Mouse (Mus musculus) hindbrain, embryonic 15.5 days (tissue): ENCODE results near the gene Myo1d. TPM values are rescaled to one million over a fixed set of nuclear protein-coding genes. Genes with fewer than 3 reads are reported as not detected.

Source experiments
- ATAC-seq: fragments of 200-750 bp; cut with Nextera tagmentation; 2 replicates; pipeline ENCODE4 v1.8.0; 2017; ENCODE audit warnings: low read depth, moderate number of reproducible peaks, moderate TSS enrichment; ENCODE audit not compliant: low FRiP score
- H3K27ac ChIP-seq: fragments of 300-500 bp; sonication (generic); replicated peaks from 2 replicates; pipeline ENCODE4 v1.5.1; 2015; ENCODE audit warnings: mild to moderate bottlenecking, inconsistent platforms
- H3K27me3 ChIP-seq: fragments of 300-500 bp; sonication (generic); 2 replicates; pipeline ENCODE4 v1.6.1; 2015; ENCODE audit warnings: control low read depth, inconsistent platforms
- H3K36me3 ChIP-seq: fragments of 300-500 bp; sonication (generic); 2 replicates; pipeline ENCODE4 v1.6.1; 2015; ENCODE audit warnings: control low read depth, inconsistent platforms
- H3K4me1 ChIP-seq: fragments of 300-500 bp; sonication (generic); replicated peaks from 2 replicates; pipeline ENCODE4 v1.6.1; 2015; ENCODE audit warnings: control low read depth, inconsistent platforms
- H3K4me2 ChIP-seq: fragments of 300-500 bp; sonication (generic); 2 replicates; pipeline ENCODE4 v1.6.1; 2015; ENCODE audit warnings: moderate library complexity, mild to moderate bottlenecking, inconsistent platforms
- H3K4me3 ChIP-seq: fragments of 300-500 bp; sonication (generic); 2 replicates; pipeline ENCODE4 v1.5.1; 2015; ENCODE audit warnings: mild to moderate bottlenecking, inconsistent platforms
- H3K9ac ChIP-seq: fragments of 300-500 bp; sonication (generic); 2 replicates; pipeline ENCODE4 v1.6.1; 2015; ENCODE audit warnings: inconsistent platforms
- H3K9me3 ChIP-seq: fragments of 300-500 bp; sonication (generic); 2 replicates; pipeline ENCODE4 v1.6.1; 2016; ENCODE audit warnings: control low read depth, inconsistent platforms
- WGBS: fragments of 180-500 bp; shearing (Covaris S2); methylation state at CpG from one replicate; pipeline ENCODE4 v1.1.7; 2015; 5-methylcytosine and 5-hydroxymethylcytosine counted together
- polyA plus RNA-seq: library from polyadenylated mRNA; unstranded; fragments of >200 nt; fragmentation: Nextera tagmentation; extraction: Ambion mirVana; gene quantifications from 2 replicates; pipeline ENCODE4 v1.2.1, GENCODE M21; 2015

The Myo1d gene
- polyA plus RNA-seq, 1 experiment from 2014 or later: 2.6 TPM

GRCm38 (mm10) chr11:80553046-80553445 is 226.8 kb downstream of the Myo1d start:
- WGBS: 87% methylated on average over 11 of the region's 11 CpGs
- Histone ChIP-seq H3K4me3 (no peak overlapping the region), H3K36me3 (no peaks in the 10 kb centered on the region), H3K4me2 (no peak overlapping the region), H3K9me3 (no peaks in the 10 kb centered on the region), H3K27ac (no peak overlapping the region), H3K4me1 (peaks cover 26% of the 10 kb centered on the region), H3K27me3 (no peaks in the 10 kb centered on the region), H3K9ac (no peak overlapping the region)
- no peak for ATAC-seq

GRCm38 (mm10) chr11:80551634-80552033 is 228.2 kb downstream of the Myo1d start:
- H3K27ac ChIP-seq: peak overlapping the region; percentile 64
- WGBS: 42% methylated on average over 3 of the region's 3 CpGs
- H3K27me3 ChIP-seq: no peaks in the 10 kb centered on the region
- ATAC-seq: peak; percentile 59
- peaks cover 26% of the 10 kb centered on the region for H3K4me1 ChIP-seq
- no peaks in the 10 kb centered on the region for H3K9me3 ChIP-seq
- no peak overlapping the region for H3K4me3 ChIP-seq
- no peaks in the 10 kb centered on the region for H3K36me3 ChIP-seq
- H3K4me2 ChIP-seq: no peak overlapping the region
- no peak overlapping the region for H3K9ac ChIP-seq

GRCm38 (mm10) chr11:80550264-80550663 is 229.6 kb downstream of the Myo1d start:
- Histone ChIP-seq H3K4me2 (no peak overlapping the region), H3K9me3 (no peaks in the 10 kb centered on the region), H3K4me3 (no peak overlapping the region), H3K27ac (peak overlapping the region; percentile 42; the same call in 1 of the 2 replicates), H3K9ac (no peak overlapping the region), H3K27me3 (no peaks in the 10 kb centered on the region), H3K36me3 (no peaks in the 10 kb centered on the region), H3K4me1 (peaks cover 26% of the 10 kb centered on the region)
- no peak for ATAC-seq
- 53% methylated on average over 10 of the region's 10 CpGs for WGBS

GRCm38 (mm10) chr11:80549854-80550253 is 230.0 kb downstream of the Myo1d start:
- ATAC-seq: no peak
- Histone ChIP-seq H3K27ac (0 out of 2 replicates have a peak overlapping the region, but pooled peaks have one; percentile 42), H3K4me1 (peaks cover 26% of the 10 kb centered on the region), H3K9ac (no peak overlapping the region), H3K9me3 (no peaks in the 10 kb centered on the region), H3K36me3 (no peaks in the 10 kb centered on the region), H3K4me3 (no peak overlapping the region), H3K4me2 (no peak overlapping the region), H3K27me3 (no peaks in the 10 kb centered on the region)
- WGBS: 69% methylated on average over 6 of the region's 6 CpGs

GRCm38 (mm10) chr11:80546233-80546632 is 233.6 kb downstream of the Myo1d start:
- Histone ChIP-seq H3K27me3 (no peaks in the 10 kb centered on the region), H3K4me2 (no peak overlapping the region), H3K27ac (no peak overlapping the region), H3K4me1 (peaks cover 16% of the 10 kb centered on the region), H3K9ac (no peak overlapping the region), H3K36me3 (no peaks in the 10 kb centered on the region), H3K4me3 (no peak overlapping the region), H3K9me3 (no peaks in the 10 kb centered on the region)
- WGBS: 64% methylated on average over 2 of the region's 2 CpGs
- ATAC-seq: no peak

GRCm38 (mm10) chr11:80539056-80539455 is 240.8 kb downstream of the Myo1d start:
- no peak overlapping the region for H3K27ac ChIP-seq
- WGBS: 86% methylated on average over 4 of the region's 4 CpGs
- no peaks in the 10 kb centered on the region for H3K4me1 ChIP-seq
- H3K4me2 ChIP-seq: no peak overlapping the region
- no peak for ATAC-seq
- H3K9me3 ChIP-seq: no peaks in the 10 kb centered on the region
- H3K4me3 ChIP-seq: no peak overlapping the region
- H3K9ac ChIP-seq: no peak overlapping the region
- H3K27me3 ChIP-seq: no peaks in the 10 kb centered on the region
- H3K36me3 ChIP-seq: no peaks in the 10 kb centered on the region

- H3K9ac ChIP-seq: no peak overlapping the region
- no peaks in the 10 kb centered on the region for H3K36me3 ChIP-seq
- H3K4me1 ChIP-seq: no peaks in the 10 kb centered on the region
- no peak for ATAC-seq
- H3K4me2 ChIP-seq: no peak overlapping the region
- H3K27ac ChIP-seq: no peak overlapping the region
- WGBS: 54% methylated on average over 1 of the region's 1 CpGs
- H3K4me3 ChIP-seq: no peak overlapping the region
- no peaks in the 10 kb centered on the region for H3K27me3 ChIP-seq
- H3K9me3 ChIP-seq: no peaks in the 10 kb centered on the region
Measured at GRCm38 (mm10) chr11:80532966-80533365, 246.9 kb downstream of the Myo1d start.

- Histone ChIP-seq H3K36me3 (no peaks in the 10 kb centered on the region), H3K4me3 (no peak overlapping the region), H3K4me1 (no peaks in the 10 kb centered on the region), H3K4me2 (no peak overlapping the region), H3K27ac (no peak overlapping the region), H3K9ac (no peak overlapping the region), H3K9me3 (no peaks in the 10 kb centered on the region), H3K27me3 (no peaks in the 10 kb centered on the region)
- WGBS: 88% methylated on average over 8 of the region's 8 CpGs
- no peak for ATAC-seq
Measured at GRCm38 (mm10) chr11:80529149-80529548, 250.7 kb downstream of the Myo1d start.

GRCm38 (mm10) chr11:80527697-80528096 is 252.1 kb downstream of the Myo1d start:
- no peak overlapping the region for H3K9ac ChIP-seq
- no peaks in the 10 kb centered on the region for H3K4me1 ChIP-seq
- ATAC-seq: no peak

GRCm38 (mm10) chr11:80524213-80524612 is 255.6 kb downstream of the Myo1d start:
- Histone ChIP-seq H3K36me3 (no peaks in the 10 kb centered on the region), H3K27ac (no peak overlapping the region), H3K9me3 (no peaks in the 10 kb centered on the region), H3K4me3 (no peak overlapping the region), H3K4me1 (peaks cover 9% of the 10 kb centered on the region), H3K9ac (no peak overlapping the region), H3K4me2 (no peak overlapping the region), H3K27me3 (no peaks in the 10 kb centered on the region)
- ATAC-seq: no peak
- 93% methylated on average over 5 of the region's 5 CpGs for WGBS

More at GRCm38 (mm10) chr11:80527697-80528096, 252.1 kb downstream of the Myo1d start:
- no peak overlapping the region for H3K4me3 ChIP-seq
- no peak overlapping the region for H3K4me2 ChIP-seq
- no peaks in the 10 kb centered on the region for H3K27me3 ChIP-seq
- H3K9me3 ChIP-seq: no peaks in the 10 kb centered on the region
- no peak overlapping the region for H3K27ac ChIP-seq
- no peaks in the 10 kb centered on the region for H3K36me3 ChIP-seq

GRCm38 (mm10) chr11:80523410-80523809 is 256.4 kb downstream of the Myo1d start:
- 52% methylated on average over 4 of the region's 4 CpGs for WGBS

GRCm38 (mm10) chr11:80522852-80523251 is 257.0 kb downstream of the Myo1d start:
- H3K27me3 ChIP-seq: no peaks in the 10 kb centered on the region
- H3K9ac ChIP-seq: no peak overlapping the region
- peaks cover 23% of the 10 kb centered on the region for H3K4me1 ChIP-seq
- no peak for ATAC-seq
- no peaks in the 10 kb centered on the region for H3K9me3 ChIP-seq
- 68% methylated on average over 2 of the region's 2 CpGs for WGBS
- H3K4me3 ChIP-seq: no peak overlapping the region
- no peaks in the 10 kb centered on the region for H3K36me3 ChIP-seq
- no peak overlapping the region for H3K4me2 ChIP-seq
- no peak overlapping the region for H3K27ac ChIP-seq

More at GRCm38 (mm10) chr11:80523410-80523809, 256.4 kb downstream of the Myo1d start:
- no peak overlapping the region for H3K27ac ChIP-seq
- H3K4me3 ChIP-seq: no peak overlapping the region
- no peaks in the 10 kb centered on the region for H3K36me3 ChIP-seq
- no peaks in the 10 kb centered on the region for H3K9me3 ChIP-seq
- no peaks in the 10 kb centered on the region for H3K27me3 ChIP-seq
- no peak overlapping the region for H3K4me2 ChIP-seq
- H3K9ac ChIP-seq: no peak overlapping the region
- no peak for ATAC-seq
- H3K4me1 ChIP-seq: peaks cover 17% of the 10 kb centered on the region

GRCm38 (mm10) chr11:80521148-80521547 is 258.7 kb downstream of the Myo1d start:
- Histone ChIP-seq H3K9me3 (no peaks in the 10 kb centered on the region), H3K4me1 (peaks cover 30% of the 10 kb centered on the region), H3K27me3 (no peaks in the 10 kb centered on the region), H3K36me3 (no peaks in the 10 kb centered on the region), H3K27ac (no peak overlapping the region), H3K4me3 (no peak overlapping the region), H3K4me2 (no peak overlapping the region), H3K9ac (no peak overlapping the region)
- WGBS: 72% methylated on average over 2 of the region's 2 CpGs
- ATAC-seq: no peak
